Mouse (Mus musculus) lung, adult 2 months (tissue): ENCODE data around the gene Iffo1.

ENCODE experiments used
- CTCF ChIP-seq: fragments of 200-500 bp; IDR thresholded peaks from 2 replicates; pipeline ENCODE4 v1.5.1; 2011; ENCODE audit warnings: mild to moderate bottlenecking, low read length, control low read depth; ENCODE audit not compliant: insufficient read depth
- POLR2A ChIP-seq: fragments of 200-500 bp; IDR thresholded peaks from 2 replicates; pipeline ENCODE4 v1.6.1; 2011; ENCODE audit warnings: low read depth, mild to moderate bottlenecking, control low read depth, low read length, borderline replicate concordance; ENCODE audit errors: extremely low read depth

GRCm38 (mm10) chr6:125139747-125140146 lies 5.3 kb upstream of the Iffo1 start:
- TF ChIP-seq POLR2A (no peak), CTCF (no peak)
